Mouse (Mus musculus) urinary bladder, postnatal 14 days (tissue): ENCODE results near the gene Gm10295.

ENCODE experiments used
- DNase-seq: peaks from one replicate; pipeline ENCODE4 v3.0.0; 2021; ENCODE audit warnings: low spot score

Gm10295 gene

GRCm38 (mm10) chr7:71355596-71355995 lies 4.3 kb upstream of the Gm10295 start:
- no peak for DNase-seq

DNA sequence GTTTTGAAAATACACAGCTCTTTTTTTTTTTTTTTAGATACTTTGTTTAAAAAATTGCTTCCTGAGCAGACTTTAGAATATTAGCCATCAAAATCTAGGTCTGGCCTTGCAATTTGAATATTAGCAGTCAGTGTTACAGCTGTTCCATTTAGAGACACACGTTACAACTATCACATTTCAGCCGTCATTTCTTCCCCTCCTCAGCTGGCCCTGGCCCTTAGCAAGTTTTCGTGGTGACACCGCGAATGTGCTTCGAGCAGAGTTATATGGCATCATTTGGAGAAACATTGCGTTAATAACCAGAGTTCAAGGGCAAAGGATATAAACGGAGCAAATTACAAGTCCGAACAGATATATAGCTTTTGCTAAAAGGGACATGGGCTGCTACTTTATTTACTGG lies 2.4 kb downstream of the Gm10295 start:
- no peak for DNase-seq

- DNase-seq, result peak; percentile 13
These were observed 26.2 kb downstream of the Gm10295 start for GRCm38 (mm10) chr7:71324919-71325583.

DNA sequence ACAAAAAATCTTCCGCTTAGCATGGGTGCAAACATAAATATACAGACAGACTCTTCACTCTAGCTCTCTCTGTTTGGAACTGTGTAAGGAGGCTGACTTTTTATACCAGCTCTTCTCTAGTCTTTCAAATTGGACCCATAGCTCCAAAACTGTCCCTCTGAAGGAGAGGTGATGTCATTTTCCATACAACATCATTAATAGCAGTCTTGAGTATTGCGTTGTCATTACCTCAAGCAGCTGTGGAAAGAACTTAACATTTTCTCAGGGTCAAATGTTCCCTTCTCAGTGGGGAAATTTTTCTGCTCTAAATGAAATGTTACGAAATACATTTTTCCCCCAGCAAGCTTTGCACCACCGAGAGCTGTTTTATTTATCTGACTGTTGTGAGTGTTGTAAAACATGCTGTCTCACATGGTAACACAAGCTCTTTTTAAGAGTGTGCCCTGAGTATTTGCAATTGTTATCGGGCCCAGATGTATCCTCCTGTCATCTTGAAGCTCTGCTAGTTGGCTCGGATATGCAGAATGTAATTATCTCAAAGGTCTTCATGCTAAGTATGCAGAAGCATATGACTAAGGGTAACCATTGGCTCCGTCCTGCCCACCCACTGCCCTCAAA lies 38.0 kb downstream of the Gm10295 start:
- no peak for DNase-seq

DNA sequence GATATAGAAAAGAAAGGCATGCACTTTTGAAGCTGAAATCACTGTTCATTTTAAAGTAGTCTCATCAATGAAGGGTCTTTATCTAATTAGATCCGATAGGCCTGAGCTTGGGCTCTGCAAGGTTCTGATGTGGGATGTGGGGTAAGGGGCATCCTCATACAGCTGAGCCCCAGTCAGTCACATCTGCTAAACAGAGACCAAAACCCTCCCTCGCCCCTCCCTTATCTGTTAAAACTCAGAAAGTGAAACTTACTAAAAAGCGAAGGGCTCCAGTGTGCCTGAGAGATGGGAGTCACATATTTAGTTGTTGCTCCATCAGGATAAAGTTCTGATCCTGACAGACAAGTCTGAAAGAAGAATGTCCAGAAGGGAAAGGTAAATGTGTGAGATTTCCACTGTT lies 38.9 kb downstream of the Gm10295 start:
- no peak for DNase-seq

- no peak for DNase-seq
These were observed 39.9 kb downstream of the Gm10295 start for GRCm38 (mm10) chr7:71311411-71311810.

DNA sequence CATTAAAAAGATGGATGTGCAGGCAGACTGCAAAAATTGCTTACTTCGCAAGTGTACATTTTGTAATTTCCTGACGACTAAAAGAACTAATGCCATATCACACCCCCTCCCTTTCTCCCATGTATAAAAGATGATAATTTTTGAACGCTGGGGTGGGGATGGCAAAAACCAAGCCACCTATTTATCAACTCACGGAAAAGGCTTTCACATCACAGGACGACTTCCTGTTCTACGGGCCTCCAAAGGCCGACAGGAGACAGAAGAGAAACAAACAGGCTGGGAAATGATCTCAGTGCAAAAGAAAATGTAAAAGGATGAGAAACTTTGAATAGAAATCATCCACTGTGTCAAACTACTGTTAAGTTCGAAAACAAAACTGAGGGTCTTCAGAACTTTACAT lies 43.2 kb downstream of the Gm10295 start:
- no peak for DNase-seq

DNA sequence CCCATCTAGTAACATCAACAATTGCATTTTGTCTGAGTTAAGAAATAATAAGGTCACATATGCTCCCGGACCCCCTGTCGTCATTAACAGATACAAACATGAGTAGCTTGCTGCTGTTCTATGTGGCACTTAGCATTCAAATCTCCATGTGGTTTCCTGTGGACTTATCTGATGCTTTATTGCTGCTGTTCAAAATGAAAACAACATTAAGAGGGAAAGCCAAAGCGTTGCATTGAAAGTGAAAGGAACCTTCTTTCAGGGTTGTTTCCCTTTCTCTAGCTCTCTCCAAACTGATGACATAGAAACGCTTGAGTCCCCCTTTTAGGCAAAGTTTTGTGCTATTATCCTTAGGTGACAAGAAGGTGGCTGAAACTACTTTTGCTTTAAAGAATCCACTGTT lies 48.6 kb downstream of the Gm10295 start:
- no peak for DNase-seq
